Mouse (Mus musculus) central nervous system, embryonic 18 days (tissue): ENCODE data around the gene G6pc2. TPM values are rescaled to one million over a fixed set of nuclear protein-coding genes. Genes with fewer than 3 reads are reported as not detected.

Experiments
- polyA plus RNA-seq: library from polyadenylated mRNA; depleted of rRNA; stranded (reverse); fragments of >200 nt; gene quantifications from 2 replicates; pipeline ENCODE4 v1.2.3, GENCODE M21; 2012; rRNA removed

G6pc2 gene
- polyA plus RNA-seq, result 0.11 and 0.21 TPM in 2 replicates

DNA sequence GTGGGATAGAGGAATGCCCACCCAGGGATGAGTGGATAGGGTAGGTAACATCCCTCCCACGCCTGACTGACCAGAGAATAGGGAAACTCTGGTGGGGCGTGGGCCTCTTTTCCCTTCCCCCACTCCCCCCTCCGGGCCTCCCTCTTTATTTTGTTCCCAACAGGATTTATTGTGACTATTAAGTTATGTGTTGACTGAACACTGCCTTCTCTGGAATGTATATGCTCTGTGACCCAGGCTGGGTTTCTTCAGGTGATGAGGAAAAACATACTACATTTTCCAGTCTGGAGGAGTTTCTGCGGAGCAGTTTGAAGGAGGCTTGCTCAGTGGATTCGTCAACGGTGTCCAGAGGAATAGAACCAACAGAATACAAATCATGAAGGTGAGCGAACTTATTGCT lies at the start of gene G6pc2:
Gene G6pc2 (plus strand): TSS at position 301 of the 400 bp plus-strand sequence.

DNA sequence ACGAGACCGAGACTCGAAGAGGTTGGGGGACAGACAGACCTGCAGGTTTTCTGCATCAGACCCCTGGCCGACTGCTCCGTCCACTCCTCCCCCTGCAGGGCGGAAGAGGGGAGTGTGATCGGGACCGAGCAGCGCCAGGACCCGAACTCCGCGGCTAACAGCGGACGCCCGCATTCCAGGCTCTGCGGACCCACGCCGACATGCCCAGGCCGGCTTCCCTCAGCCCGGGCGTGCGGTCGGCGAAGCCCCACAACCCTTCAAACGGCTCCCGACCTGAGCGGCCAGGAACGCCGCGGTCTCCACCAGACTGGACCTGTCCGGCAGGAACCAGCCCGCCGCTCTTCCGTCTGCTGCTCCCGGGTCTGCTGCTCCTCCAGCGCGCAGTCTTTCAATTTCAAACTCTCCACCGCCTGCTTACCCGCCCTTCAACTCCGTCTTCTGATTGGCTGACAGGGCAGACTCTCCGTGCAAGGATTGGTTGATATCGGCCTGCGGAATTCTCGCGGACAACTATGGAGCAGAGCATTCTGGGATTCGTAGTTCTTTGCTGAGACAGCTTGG lies 5.0 kb upstream of the G6pc2 start, which contains the start of gene Spc25:
Gene Spc25 (minus strand): TSS at position 404 of the 561 bp plus-strand sequence.

Other genes starting within 250 kb of the G6pc2 start
- gene Nostrin, start 75.3 kb upstream of the G6pc2 start, polyA plus RNA-seq, result 1.7 and 2.7 TPM in 2 replicates
- 12.6 and 14.3 TPM in 2 replicates for gene Spc25, start 4.9 kb upstream of the G6pc2 start, polyA plus RNA-seq
- 0.05 and 0.16 TPM in 2 replicates for gene Abcb11, start 131.5 kb downstream of the G6pc2 start, polyA plus RNA-seq
- gene Dhrs9, start 169.4 kb downstream of the G6pc2 start, polyA plus RNA-seq, result 0.01 and 1.1 TPM in 2 replicates